ENCODE assay signal across 8 mouse cellular contexts in genomic region chr17:83397571-83398100, GRCm38 (mm10). TPM values are rescaled to one million over a fixed set of nuclear protein-coding genes. Genes with fewer than 3 reads are reported as not detected.
DNase-seq lines count a peak whose midpoint lies in the region; ATAC-seq and TF ChIP-seq lines count a peak whose summit lies in the region.

No protein-coding gene starts in this region.

- H3K9me3 ChIP-seq in neural tube, embryonic 11.5 days (ENCODE audit: control insufficient read depth, low read length): no peaks in the 10 kb centered on the region
- H3K9me3 ChIP-seq in heart, embryonic 15.5 days (replicated peaks): no peaks in the 10 kb centered on the region
- H3K9me3 ChIP-seq in liver, embryonic 12.5 days (replicated peaks): no peaks in the 10 kb centered on the region

- no peak overlapping the region; the same call in 1 of the 2 replicates for H3K9ac ChIP-seq in neural tube, embryonic 11.5 days (ENCODE audit: low read length)
- H3K9ac ChIP-seq in heart, embryonic 15.5 days: no peak overlapping the region
- H3K9ac ChIP-seq in liver, embryonic 12.5 days: no peak overlapping the region

- H3K36me3 ChIP-seq in neural tube, embryonic 11.5 days (ENCODE audit: control insufficient read depth, insufficient read depth, low read length): no peaks in the 10 kb centered on the region
- no peaks in the 10 kb centered on the region for H3K36me3 ChIP-seq in heart, embryonic 15.5 days
- H3K36me3 ChIP-seq in liver, embryonic 12.5 days: no peaks in the 10 kb centered on the region

- H3K27ac ChIP-seq in neural tube, embryonic 11.5 days (ENCODE audit: low read depth, low read length): 0 out of 2 replicates have a peak overlapping the region, but pooled peaks have one; percentile 14
- peak overlapping the region; percentile 83 for H3K27ac ChIP-seq in heart, embryonic 15.5 days
- peak overlapping the region; percentile 37; the same call in 1 of the 2 replicates for H3K27ac ChIP-seq in liver, embryonic 12.5 days
- H3K27ac ChIP-seq in olfactory bulb, adult 2 months (ENCODE audit: insufficient read depth, low read depth, low read length): peak overlapping the region; percentile 58; the same call in 1 of the 2 replicates

- no peak overlapping the region for H3K4me2 ChIP-seq in neural tube, embryonic 11.5 days (ENCODE audit: low read depth)
- H3K4me2 ChIP-seq in heart, embryonic 15.5 days: peak overlapping the region; percentile 18; the same call in 1 of the 2 replicates
- 0 out of 2 replicates have a peak overlapping the region, but pooled peaks have one; percentile 8 for H3K4me2 ChIP-seq in liver, embryonic 12.5 days

- no peak for TF ChIP-seq CTCF in olfactory bulb, adult 2 months (IDR thresholded peaks at IDR 0.05; ENCODE audit: insufficient read depth, low read depth, low read length)

- no peaks in the 10 kb centered on the region for H3K27me3 ChIP-seq in neural tube, embryonic 11.5 days (ENCODE audit: control insufficient read depth, insufficient read depth, low read length)
- no peaks in the 10 kb centered on the region for H3K27me3 ChIP-seq in heart, embryonic 15.5 days
- H3K27me3 ChIP-seq in liver, embryonic 12.5 days (replicated peaks): no peaks in the 10 kb centered on the region

- H3K4me3 ChIP-seq in neural tube, embryonic 11.5 days (ENCODE audit: low read depth, low read length): no peak overlapping the region
- no peak overlapping the region for H3K4me3 ChIP-seq in heart, embryonic 15.5 days
- no peak overlapping the region for H3K4me3 ChIP-seq in liver, embryonic 12.5 days
- no peak overlapping the region for H3K4me3 ChIP-seq in olfactory bulb, adult 2 months (ENCODE audit: insufficient read depth, low read depth, low read length)

- ATAC-seq in neural tube, embryonic 11.5 days (ENCODE audit: insufficient read depth, low FRiP score, low TSS enrichment): no peak
- no peak for ATAC-seq in heart, embryonic 15.5 days (replicated peaks; ENCODE audit: insufficient number of reproducible peaks, insufficient read depth, low FRiP score, low read depth)
- ATAC-seq in liver, embryonic 12.5 days: peak; percentile 18; the same call in 1 of the 2 replicates

- H3K4me1 ChIP-seq in neural tube, embryonic 11.5 days (ENCODE audit: control insufficient read depth, insufficient read depth, low read length): peaks cover 4% of the 10 kb centered on the region; the same call in 1 of the 2 replicates
- H3K4me1 ChIP-seq in heart, embryonic 15.5 days (replicated peaks): peaks cover 13% of the 10 kb centered on the region
- H3K4me1 ChIP-seq in liver, embryonic 12.5 days: peaks cover 44% of the 10 kb centered on the region
- H3K4me1 ChIP-seq in olfactory bulb, adult 2 months (ENCODE audit: control insufficient read depth, insufficient read depth, low read length): peaks cover 5% of the 10 kb centered on the region

- TF ChIP-seq POLR2A in olfactory bulb, adult 2 months (IDR thresholded peaks at IDR 0.05; ENCODE audit: insufficient read depth, low read depth, low read length): no peak

- DNase-seq in neural tube, embryonic 11.5 days (ENCODE audit: low spot score): no peak
- no peak for DNase-seq in neural tube, embryonic 10.5 days (ENCODE audit: extremely low spot score, low spot score)
- DNase-seq in cerebellum, adult 9-10 months: no peak
- no peak for DNase-seq in testis, postnatal 10 days (ENCODE audit: low spot score)
- DNase-seq in ovary, postnatal 10 days (ENCODE audit: low spot score): no peak

- WGBS in neural tube, embryonic 11.5 days: 66% methylated on average over 6 of the region's 6 CpGs
- WGBS in heart, embryonic 15.5 days: 28% methylated on average over 6 of the region's 6 CpGs
- WGBS in liver, embryonic 12.5 days (ENCODE audit: insufficient replicate concordance): 22% methylated on average over 6 of the region's 6 CpGs
- WGBS in olfactory bulb, adult 2 months: 69% methylated on average over 6 of the region's 6 CpGs

RNA-seq across cellular contexts. Expression of gene Eml4, which starts 46.9 kb away (rescaled TPM):
- 56.5 and 59.8 TPM in 2 replicates for polyA plus RNA-seq in neural tube, embryonic 11.5 days (2014; fragmentation: Nextera tagmentation; extraction: Ambion mirVana)
- polyA plus RNA-seq in heart, embryonic 15.5 days (2015; fragmentation: Nextera tagmentation; extraction: Ambion mirVana): 11.0 and 16.3 TPM in 2 replicates
- 13.5 and 15.1 TPM in 2 replicates for polyA plus RNA-seq in liver, embryonic 12.5 days (2016; fragmentation: Nextera tagmentation; extraction: Ambion mirVana)
- polyA plus RNA-seq in olfactory bulb, adult 2 months (2012; ENCODE audit: insufficient read depth, insufficient read length, low replicate concordance, missing spikeins): not detected in 2 replicates

Comparison
In these comparisons a context has a peak if more than half of its experiments do, and no peak if none do; other contexts are left out.
1. H3K27ac ChIP-seq: peak in every context shown above with its lines; median percentile 83 in heart, embryonic 15.5 days; 58 in olfactory bulb, adult 2 months; 37 in liver, embryonic 12.5 days; 14 in neural tube, embryonic 11.5 days.